Mouse (Mus musculus): ENCODE results near the gene Tgoln1. TPM values are rescaled to one million over a fixed set of nuclear protein-coding genes. Genes with fewer than 3 reads are reported as not detected.

Gene Tgoln1
- polyA plus RNA-seq, 1 experiment from 2014 or later = 23.2 TPM

DNA sequence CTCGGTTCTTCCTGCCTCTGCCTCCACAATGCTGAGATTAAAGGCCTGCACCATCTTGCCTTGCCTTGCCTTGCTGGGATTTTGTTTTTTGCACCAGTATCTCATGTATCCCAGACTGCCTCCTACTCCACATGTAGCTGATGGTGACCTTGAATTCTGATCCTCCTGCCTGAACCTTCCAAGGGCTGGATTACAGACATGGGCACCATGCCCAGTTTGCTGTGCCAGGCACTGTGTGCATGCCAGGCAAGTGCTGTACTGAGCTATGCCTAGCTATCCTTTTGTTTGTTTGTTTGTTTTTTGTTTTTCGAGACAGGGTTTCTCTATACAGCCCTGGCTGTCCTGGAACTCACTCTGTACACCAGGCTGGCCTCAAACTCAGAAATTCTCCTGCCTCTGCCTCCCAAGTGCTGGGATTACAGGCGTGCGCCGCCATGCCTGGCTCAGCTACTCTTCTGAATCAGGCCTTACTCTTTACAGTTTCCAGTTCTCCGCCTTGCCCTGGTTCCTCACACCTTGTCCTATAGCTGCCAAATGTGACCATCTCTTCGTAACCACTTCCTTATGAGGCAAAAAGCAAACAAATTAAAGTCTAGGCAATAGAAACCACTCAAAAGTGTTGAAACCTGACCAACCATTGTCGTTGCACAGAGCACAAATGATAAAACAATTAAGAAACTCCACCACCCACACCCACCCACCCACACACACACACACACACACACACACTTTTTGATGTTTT is 7.0 kb upstream of the Tgoln1 start:
- ATAC-seq = no peak
- H3K4me3 ChIP-seq (ENCODE audit: low read depth, low read length) = no peak overlapping the region
- no peak overlapping the region for H3K4me2 ChIP-seq (ENCODE audit: low read depth, low read length)
- H3K36me3 ChIP-seq (replicated peaks; ENCODE audit: insufficient read depth, low read length) = peaks cover 8% of the 10 kb centered on the region; the same call in 1 of the 2 replicates
- H3K4me1 ChIP-seq (ENCODE audit: insufficient read depth) = peaks cover 7% of the 10 kb centered on the region; the same call in 1 of the 2 replicates
- no peak overlapping the region for H3K9ac ChIP-seq (replicated peaks)
- H3K9me3 ChIP-seq (ENCODE audit: low read length) = no peaks in the 10 kb centered on the region
- peak overlapping the region; percentile 11; the same call in 1 of the 2 replicates for H3K27ac ChIP-seq (ENCODE audit: low read depth)
- DNase-seq = no peak
- H3K27me3 ChIP-seq (ENCODE audit: insufficient read depth, low read length) = no peaks in the 10 kb centered on the region
- WGBS (ENCODE audit: insufficient replicate concordance) = 68% methylated on average over 8 of the region's 8 CpGs
- no peak for TF ChIP-seq EP300 (IDR thresholded peaks at IDR 0.05; ENCODE audit: low read depth)
- no peak for TF ChIP-seq CTCF (IDR thresholded peaks at IDR 0.05; ENCODE audit: low read depth)

DNA sequence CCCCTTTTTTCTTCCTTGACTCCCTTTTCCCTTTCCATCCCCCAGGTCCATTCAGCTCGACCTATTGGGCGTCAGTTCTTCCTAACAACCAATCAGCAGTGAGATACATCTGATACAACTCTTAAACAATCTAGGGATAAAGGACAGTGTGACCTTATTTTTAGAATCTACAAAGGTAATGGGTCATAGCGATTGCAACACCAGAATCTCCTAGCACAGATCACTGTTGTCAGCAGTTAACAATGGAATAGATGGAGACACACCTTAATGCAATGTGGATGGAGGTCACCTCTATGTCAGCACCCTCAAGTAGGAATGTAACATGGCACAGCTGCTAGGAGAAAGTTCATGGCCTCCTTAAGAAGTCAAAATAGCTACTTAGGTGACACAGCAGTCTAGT is 6.1 kb upstream of the Tgoln1 start:
- Histone ChIP-seq H3K4me1 (ENCODE audit: insufficient read depth) (peaks cover 14% of the 10 kb centered on the region), H3K4me2 (ENCODE audit: low read depth, low read length) (no peak overlapping the region), H3K9me3 (ENCODE audit: low read length) (no peaks in the 10 kb centered on the region), H3K4me3 (ENCODE audit: low read depth, low read length) (no peak overlapping the region), H3K9ac (replicated peaks) (no peak overlapping the region), H3K36me3 (replicated peaks; ENCODE audit: insufficient read depth, low read length) (peaks cover 8% of the 10 kb centered on the region; the same call in 1 of the 2 replicates), H3K27ac (ENCODE audit: low read depth) (no peak overlapping the region), H3K27me3 (ENCODE audit: insufficient read depth, low read length) (no peaks in the 10 kb centered on the region)
- TF ChIP-seq EP300 (IDR thresholded peaks at IDR 0.05; ENCODE audit: low read depth) = no peak
- no peak for TF ChIP-seq CTCF (IDR thresholded peaks at IDR 0.05; ENCODE audit: low read depth)
- ATAC-seq (peak; percentile 59), DNase-seq (no peak)
- 48% methylated on average over 3 of the region's 3 CpGs for WGBS (ENCODE audit: insufficient replicate concordance)

DNA sequence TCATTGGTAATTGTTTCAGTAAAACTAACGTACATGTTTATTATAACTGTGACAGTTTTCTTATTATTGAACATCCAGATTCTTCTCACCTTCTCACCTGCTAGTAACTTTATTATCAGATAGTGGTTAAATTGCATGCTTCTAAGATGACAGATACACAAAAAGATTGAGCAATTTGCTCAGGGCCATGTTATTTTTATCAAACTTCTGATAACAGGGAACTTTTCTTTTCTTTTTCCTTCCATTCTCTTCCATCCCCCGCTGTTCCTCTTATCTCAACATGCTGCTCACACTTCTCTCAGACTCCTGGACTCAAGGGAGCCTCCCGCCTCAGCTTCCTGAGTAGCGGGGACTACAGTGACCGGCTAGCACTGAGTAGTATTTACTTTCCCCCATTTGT is 4.1 kb upstream of the Tgoln1 start:
- no peaks in the 10 kb centered on the region for H3K27me3 ChIP-seq (ENCODE audit: insufficient read depth, low read length)
- 43% methylated on average over 5 of the region's 5 CpGs for WGBS (ENCODE audit: insufficient replicate concordance)
- no peaks in the 10 kb centered on the region for H3K36me3 ChIP-seq (replicated peaks; ENCODE audit: insufficient read depth, low read length)
- no peak for DNase-seq
- H3K27ac ChIP-seq (ENCODE audit: low read depth) = peak overlapping the region; percentile 82
- H3K9ac ChIP-seq (replicated peaks) = no peak overlapping the region
- TF ChIP-seq CTCF (IDR thresholded peaks at IDR 0.05; ENCODE audit: low read depth) (no peak), EP300 (IDR thresholded peaks at IDR 0.05; ENCODE audit: low read depth) (no peak)
- no peaks in the 10 kb centered on the region for H3K9me3 ChIP-seq (ENCODE audit: low read length)
- no peak overlapping the region for H3K4me2 ChIP-seq (ENCODE audit: low read depth, low read length)
- ATAC-seq = no peak
- H3K4me3 ChIP-seq (ENCODE audit: low read depth, low read length) = no peak overlapping the region
- H3K4me1 ChIP-seq (ENCODE audit: insufficient read depth) = peaks cover 22% of the 10 kb centered on the region

GRCm38 (mm10) chr6:72619734-72620532 is 3.1 kb upstream of the Tgoln1 start:
- peaks cover 32% of the 10 kb centered on the region for H3K4me1 ChIP-seq (ENCODE audit: insufficient read depth)
- DNase-seq = no peak

GRCm38 (mm10) chr6:72615561-72616375 is 1.0 kb downstream of the Tgoln1 start:
- H3K27me3 ChIP-seq (ENCODE audit: insufficient read depth, low read length) = no peaks in the 10 kb centered on the region
- DNase-seq (peak; percentile 28), ATAC-seq (no peak)
- H3K4me1 ChIP-seq (ENCODE audit: insufficient read depth) = peaks cover 37% of the 10 kb centered on the region
- peak overlapping the region; percentile 94 for H3K4me3 ChIP-seq (ENCODE audit: low read depth, low read length)
- H3K36me3 ChIP-seq (replicated peaks; ENCODE audit: insufficient read depth, low read length) = peaks cover 25% of the 10 kb centered on the region
- H3K4me2 ChIP-seq (ENCODE audit: low read depth, low read length) = peak overlapping the region; percentile 97
- peak overlapping the region; percentile 86 for H3K9ac ChIP-seq (replicated peaks)
- peak overlapping the region; percentile 66 for H3K27ac ChIP-seq (ENCODE audit: low read depth)
- TF ChIP-seq EP300 (IDR thresholded peaks at IDR 0.05; ENCODE audit: low read depth) (no peak), CTCF (IDR thresholded peaks at IDR 0.05; ENCODE audit: low read depth) (no peak)
- 15% methylated on average over 25 of the region's 25 CpGs for whole genome bisulfite sequencing (ENCODE audit: insufficient replicate concordance)
- no peaks in the 10 kb centered on the region for H3K9me3 ChIP-seq (ENCODE audit: low read length)

More at GRCm38 (mm10) chr6:72619734-72620532, 3.1 kb upstream of the Tgoln1 start:
- Histone ChIP-seq H3K4me2 (ENCODE audit: low read depth, low read length) (peak overlapping the region; percentile 60), H3K4me3 (ENCODE audit: low read depth, low read length) (0 out of 2 replicates have a peak overlapping the region, but pooled peaks have one; percentile 0), H3K36me3 (replicated peaks; ENCODE audit: insufficient read depth, low read length) (no peaks in the 10 kb centered on the region), H3K27ac (ENCODE audit: low read depth) (peak overlapping the region; percentile 82), H3K9me3 (ENCODE audit: low read length) (no peaks in the 10 kb centered on the region), H3K9ac (replicated peaks) (no peak overlapping the region), H3K27me3 (ENCODE audit: insufficient read depth, low read length) (no peaks in the 10 kb centered on the region)
- no peak for TF ChIP-seq CTCF (IDR thresholded peaks at IDR 0.05; ENCODE audit: low read depth)
- TF ChIP-seq EP300 (IDR thresholded peaks at IDR 0.05; ENCODE audit: low read depth) = no peak
- 15% methylated on average over 12 of the region's 12 CpGs for WGBS (ENCODE audit: insufficient replicate concordance)
- peak; percentile 20; the same call in 1 of the 2 replicates for ATAC-seq

All from liver, postnatal 0 days (tissue).